Mouse (Mus musculus): ENCODE measurements around the gene Hoxb3.

The Hoxb3 gene

GRCm38 (mm10) chr11:96316696-96317607 lies 6.2 kb upstream of the Hoxb3 start:
- DNase-seq (ENCODE audit: low read depth, low spot score): no peak
- Histone ChIP-seq H3K27me3 (ENCODE audit: control insufficient read depth, insufficient read depth, low read length, poor library complexity, severe bottlenecking) (0 out of 2 replicates have a peak, but pooled peaks cover 1% of the 10 kb centered on the region), H3K36me3 (ENCODE audit: control insufficient read depth, insufficient read depth, low read length, poor library complexity, severe bottlenecking) (no peaks in the 10 kb centered on the region)

GRCm38 (mm10) chr11:96317608-96318367 lies 5.3 kb upstream of the Hoxb3 start, which contains the start of gene Hoxb4:
Gene Hoxb4 (plus strand): TSS chr11:96318267.
- no peak for DNase-seq (ENCODE audit: low read depth, low spot score)
- H3K27me3 ChIP-seq (ENCODE audit: control insufficient read depth, insufficient read depth, low read length, poor library complexity, severe bottlenecking): no peaks in the 10 kb centered on the region; the same call in 1 of the 2 replicates
- no peaks in the 10 kb centered on the region for H3K36me3 ChIP-seq (ENCODE audit: control insufficient read depth, insufficient read depth, low read length, poor library complexity, severe bottlenecking)

GRCm38 (mm10) chr11:96318368-96319070 lies 4.6 kb upstream of the Hoxb3 start:
- Histone ChIP-seq H3K27me3 (ENCODE audit: control insufficient read depth, insufficient read depth, low read length, poor library complexity, severe bottlenecking) (no peaks in the 10 kb centered on the region; the same call in 1 of the 2 replicates), H3K36me3 (ENCODE audit: control insufficient read depth, insufficient read depth, low read length, poor library complexity, severe bottlenecking) (no peaks in the 10 kb centered on the region)
- peak; percentile 71 for DNase-seq (ENCODE audit: low read depth, low spot score)

- no peaks in the 10 kb centered on the region for H3K36me3 ChIP-seq (ENCODE audit: control insufficient read depth, insufficient read depth, low read length, poor library complexity, severe bottlenecking)
- no peaks in the 10 kb centered on the region; the same call in 1 of the 2 replicates for H3K27me3 ChIP-seq (ENCODE audit: control insufficient read depth, insufficient read depth, low read length, poor library complexity, severe bottlenecking)
- peak; percentile 17 for DNase-seq (ENCODE audit: low read depth, low spot score)
Observed at GRCm38 (mm10) chr11:96319071-96319902, 3.8 kb upstream of the Hoxb3 start.

GRCm38 (mm10) chr11:96319910-96320309 lies 3.2 kb upstream of the Hoxb3 start:
- no peaks in the 10 kb centered on the region for H3K36me3 ChIP-seq (ENCODE audit: control insufficient read depth, insufficient read depth, low read length, poor library complexity, severe bottlenecking)
- peak; percentile 15 for DNase-seq (ENCODE audit: low read depth, low spot score)
- H3K27me3 ChIP-seq (ENCODE audit: control insufficient read depth, insufficient read depth, low read length, poor library complexity, severe bottlenecking): no peaks in the 10 kb centered on the region; the same call in 1 of the 2 replicates

GRCm38 (mm10) chr11:96320688-96321087 lies 2.4 kb upstream of the Hoxb3 start:
- Histone ChIP-seq H3K36me3 (ENCODE audit: control insufficient read depth, insufficient read depth, low read length, poor library complexity, severe bottlenecking) (no peaks in the 10 kb centered on the region), H3K27me3 (ENCODE audit: control insufficient read depth, insufficient read depth, low read length, poor library complexity, severe bottlenecking) (no peaks in the 10 kb centered on the region; the same call in 1 of the 2 replicates)
- no peak for DNase-seq (ENCODE audit: low read depth, low spot score)

- Histone ChIP-seq H3K27me3 (ENCODE audit: control insufficient read depth, insufficient read depth, low read length, poor library complexity, severe bottlenecking) (no peaks in the 10 kb centered on the region; the same call in 1 of the 2 replicates), H3K36me3 (ENCODE audit: control insufficient read depth, insufficient read depth, low read length, poor library complexity, severe bottlenecking) (no peaks in the 10 kb centered on the region)
- DNase-seq (ENCODE audit: low read depth, low spot score): no peak
Observed at GRCm38 (mm10) chr11:96321846-96322245, 1.3 kb upstream of the Hoxb3 start.

GRCm38 (mm10) chr11:96322738-96323137 lies 388 bp upstream of the Hoxb3 start:
- Histone ChIP-seq H3K36me3 (ENCODE audit: control insufficient read depth, insufficient read depth, low read length, poor library complexity, severe bottlenecking) (no peaks in the 10 kb centered on the region), H3K27me3 (ENCODE audit: control insufficient read depth, insufficient read depth, low read length, poor library complexity, severe bottlenecking) (no peaks in the 10 kb centered on the region; the same call in 1 of the 2 replicates)
- DNase-seq (ENCODE audit: low read depth, low spot score): no peak

- Histone ChIP-seq H3K36me3 (ENCODE audit: control insufficient read depth, insufficient read depth, low read length, poor library complexity, severe bottlenecking) (no peaks in the 10 kb centered on the region), H3K27me3 (ENCODE audit: control insufficient read depth, insufficient read depth, low read length, poor library complexity, severe bottlenecking) (no peaks in the 10 kb centered on the region; the same call in 1 of the 2 replicates)
- no peak for DNase-seq (ENCODE audit: low read depth, low spot score)
Observed at GRCm38 (mm10) chr11:96324125-96324524, 999 bp downstream of the Hoxb3 start.

- Histone ChIP-seq H3K36me3 (ENCODE audit: control insufficient read depth, insufficient read depth, low read length, poor library complexity, severe bottlenecking) (no peaks in the 10 kb centered on the region), H3K27me3 (ENCODE audit: control insufficient read depth, insufficient read depth, low read length, poor library complexity, severe bottlenecking) (no peaks in the 10 kb centered on the region; the same call in 1 of the 2 replicates)
- no peak for DNase-seq (ENCODE audit: low read depth, low spot score)
Observed at GRCm38 (mm10) chr11:96324965-96325364, 1.8 kb downstream of the Hoxb3 start.

- H3K36me3 ChIP-seq (ENCODE audit: control insufficient read depth, insufficient read depth, low read length, poor library complexity, severe bottlenecking): no peaks in the 10 kb centered on the region
- no peak for DNase-seq (ENCODE audit: low read depth, low spot score)
- no peaks in the 10 kb centered on the region; the same call in 1 of the 2 replicates for H3K27me3 ChIP-seq (ENCODE audit: control insufficient read depth, insufficient read depth, low read length, poor library complexity, severe bottlenecking)
Observed at GRCm38 (mm10) chr11:96325747-96326212, 2.7 kb downstream of the Hoxb3 start.

- Histone ChIP-seq H3K27me3 (ENCODE audit: control insufficient read depth, insufficient read depth, low read length, poor library complexity, severe bottlenecking) (no peaks in the 10 kb centered on the region; the same call in 1 of the 2 replicates), H3K36me3 (ENCODE audit: control insufficient read depth, insufficient read depth, low read length, poor library complexity, severe bottlenecking) (no peaks in the 10 kb centered on the region)
- DNase-seq (ENCODE audit: low read depth, low spot score): no peak
Observed at GRCm38 (mm10) chr11:96326705-96327104, 3.6 kb downstream of the Hoxb3 start.

- Histone ChIP-seq H3K36me3 (ENCODE audit: control insufficient read depth, insufficient read depth, low read length, poor library complexity, severe bottlenecking) (no peaks in the 10 kb centered on the region), H3K27me3 (ENCODE audit: control insufficient read depth, insufficient read depth, low read length, poor library complexity, severe bottlenecking) (no peaks in the 10 kb centered on the region; the same call in 1 of the 2 replicates)
- DNase-seq (ENCODE audit: low read depth, low spot score): no peak
Observed at GRCm38 (mm10) chr11:96327122-96327521, 4.0 kb downstream of the Hoxb3 start.
